Mouse (Mus musculus): Measurements from ENCODE around the gene Hs3st1. TPM values are rescaled to one million over a fixed set of nuclear protein-coding genes. Genes with fewer than 3 reads are reported as not detected.

Hs3st1 gene
- polyA plus RNA-seq, 2 experiments: 16.5 to 17.9 TPM

DNA sequence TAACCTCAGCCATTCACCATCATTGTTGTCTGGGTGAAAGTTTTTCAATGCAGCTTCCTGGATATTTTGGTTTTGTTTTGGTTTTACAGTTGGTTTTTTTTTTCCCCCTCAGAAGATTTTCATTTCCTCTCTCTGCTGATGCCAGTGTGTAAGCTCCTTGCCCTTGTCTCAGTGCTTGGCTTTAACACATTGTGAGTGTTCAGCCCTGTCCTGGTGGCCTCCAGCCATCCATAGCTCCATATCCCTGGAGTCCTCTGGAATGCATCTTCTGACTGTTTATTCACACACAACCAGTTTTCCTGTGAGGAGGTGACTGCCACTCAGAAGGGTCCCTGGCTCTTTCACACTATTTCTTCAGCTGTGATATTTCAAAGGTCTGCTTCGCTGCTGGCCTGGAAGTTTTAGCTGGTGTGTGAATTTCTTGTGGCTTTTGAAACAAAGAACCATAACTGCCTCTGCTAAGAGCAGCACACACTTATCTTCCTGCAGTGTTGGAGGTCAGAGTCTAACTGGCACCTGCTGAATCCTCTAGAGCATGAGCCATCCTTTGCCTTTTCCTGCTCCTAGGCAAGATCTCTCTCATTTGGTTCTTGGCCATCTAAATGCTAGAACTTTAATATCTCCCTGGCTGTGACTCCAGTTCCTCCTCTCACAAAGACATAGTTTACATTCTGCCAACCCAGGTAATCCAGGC is 21.4 kb downstream of the Hs3st1 start:
- H3K4me1 ChIP-seq (ENCODE audit: control insufficient read depth, insufficient read depth, low read length): no peaks in the 10 kb centered on the region
- ATAC-seq (ENCODE audit: low FRiP score, low read depth) (no peak), DNase-seq (ENCODE audit: low spot score) (no peak)
- no peak overlapping the region for H3K27ac ChIP-seq (replicated peaks; ENCODE audit: low read depth, low read length)
- H3K9ac ChIP-seq (ENCODE audit: low read depth, low read length, severe bottlenecking): no peak overlapping the region
- TF ChIP-seq POLR2A (IDR thresholded peaks at IDR 0.05; ENCODE audit: borderline replicate concordance, extremely low read depth, insufficient read depth, insufficient read length): no peak
- no peaks in the 10 kb centered on the region for H3K27me3 ChIP-seq (ENCODE audit: control insufficient read depth, insufficient read depth, low read length)
- H3K4me2 ChIP-seq (replicated peaks; ENCODE audit: low read depth, low read length, severe bottlenecking): no peak overlapping the region
- no peaks in the 10 kb centered on the region for H3K9me3 ChIP-seq (ENCODE audit: control insufficient read depth, low read length)
- WGBS: 67% methylated on average over 1 of the region's 1 CpGs
- H3K4me3 ChIP-seq (replicated peaks; ENCODE audit: low read length): no peak overlapping the region
- H3K36me3 ChIP-seq (ENCODE audit: control insufficient read depth, insufficient read depth, low read length): no peaks in the 10 kb centered on the region

DNA sequence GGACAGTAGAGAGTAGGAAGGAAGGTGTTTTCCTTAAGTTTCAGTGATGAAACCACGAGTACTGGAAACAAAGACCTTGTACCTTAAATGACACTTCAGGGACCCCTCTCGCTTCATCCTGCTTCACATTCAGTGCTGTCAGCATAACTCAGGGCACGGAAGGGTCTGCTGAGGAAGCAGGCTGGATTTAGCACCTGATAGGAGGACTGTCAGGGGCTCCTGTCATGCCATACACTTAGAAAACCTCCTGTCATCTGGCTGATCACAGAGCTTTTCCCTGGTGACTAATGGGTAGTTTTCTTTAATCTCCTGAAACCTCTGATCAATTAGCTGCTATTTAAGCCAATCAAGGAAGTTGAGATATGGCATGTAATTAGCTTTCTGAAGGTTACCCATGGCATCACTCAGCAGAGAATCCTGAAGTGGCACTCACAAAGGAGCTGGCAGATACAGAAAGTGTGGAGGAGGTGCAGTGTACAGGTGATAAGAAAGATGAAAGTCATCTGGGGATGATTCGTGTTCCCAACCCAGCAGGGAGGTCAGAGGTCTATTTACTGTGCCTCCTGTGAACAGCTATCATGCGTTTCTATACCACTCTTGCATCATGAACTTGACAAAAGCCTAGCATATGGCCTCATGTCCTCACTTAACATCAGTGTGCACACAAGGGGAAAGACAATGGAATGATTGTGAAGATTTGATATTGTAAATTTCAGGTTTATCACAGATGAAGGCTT is 22.1 kb downstream of the Hs3st1 start:
- H3K9ac ChIP-seq (ENCODE audit: low read depth, low read length, severe bottlenecking): no peak overlapping the region
- no peak for DNase-seq (ENCODE audit: low spot score)
- H3K36me3 ChIP-seq (ENCODE audit: control insufficient read depth, insufficient read depth, low read length): no peaks in the 10 kb centered on the region
- H3K4me1 ChIP-seq (ENCODE audit: control insufficient read depth, insufficient read depth, low read length): no peaks in the 10 kb centered on the region
- no peak overlapping the region for H3K4me2 ChIP-seq (replicated peaks; ENCODE audit: low read depth, low read length, severe bottlenecking)
- no peak overlapping the region for H3K27ac ChIP-seq (replicated peaks; ENCODE audit: low read depth, low read length)
- H3K27me3 ChIP-seq (ENCODE audit: control insufficient read depth, insufficient read depth, low read length): no peaks in the 10 kb centered on the region
- 22% methylated on average over 5 of the region's 5 CpGs for WGBS
- no peak overlapping the region for H3K4me3 ChIP-seq (replicated peaks; ENCODE audit: low read length)
- no peak for ATAC-seq (ENCODE audit: low FRiP score, low read depth)
- no peaks in the 10 kb centered on the region for H3K9me3 ChIP-seq (ENCODE audit: control insufficient read depth, low read length)
- TF ChIP-seq POLR2A (IDR thresholded peaks at IDR 0.05; ENCODE audit: borderline replicate concordance, extremely low read depth, insufficient read depth, insufficient read length): no peak

DNA sequence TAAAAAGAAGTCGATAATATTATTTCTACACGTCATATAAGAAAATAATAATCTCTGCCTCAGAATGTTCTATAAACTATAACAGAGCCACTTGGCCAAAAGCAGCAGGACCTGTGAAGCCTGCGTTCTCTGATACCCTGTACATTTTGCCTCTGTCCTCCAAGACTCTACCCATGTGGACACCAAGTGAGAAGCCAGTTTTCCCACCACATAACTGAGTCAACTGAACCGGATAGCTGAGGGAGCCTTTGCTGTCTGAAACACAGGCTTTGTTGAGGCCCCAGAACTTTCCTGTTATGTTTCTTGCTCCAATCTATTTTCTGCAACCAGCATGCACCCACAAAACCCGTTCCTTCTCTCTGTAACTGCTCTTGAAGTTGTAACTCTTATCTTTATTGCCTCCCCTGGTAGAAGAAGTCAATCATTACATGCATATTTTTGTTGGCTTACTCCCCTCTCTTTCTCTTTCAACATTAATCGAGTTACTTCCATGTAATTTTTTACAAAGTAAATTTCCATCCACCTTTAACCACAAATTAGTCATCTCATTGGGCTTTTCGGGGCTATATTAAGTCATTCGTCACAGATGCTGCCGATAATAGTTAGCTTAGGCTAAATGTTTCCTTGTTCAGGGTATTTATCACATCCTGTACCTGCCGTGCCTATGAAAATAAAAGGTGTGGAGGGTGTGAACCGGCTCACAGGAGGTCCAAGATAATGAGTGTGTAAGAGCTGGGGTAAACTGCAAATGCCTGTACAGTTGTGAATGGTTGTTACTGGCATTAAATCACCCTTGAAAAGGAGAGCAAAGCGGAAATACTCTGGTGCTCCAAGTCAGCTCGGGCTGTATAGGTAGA is 39.4 kb downstream of the Hs3st1 start:
- WGBS: 36% methylated on average over 13 of the region's 13 CpGs
- no peak for ATAC-seq (ENCODE audit: low FRiP score, low read depth)
- no peak for DNase-seq (ENCODE audit: low spot score)

DNA sequence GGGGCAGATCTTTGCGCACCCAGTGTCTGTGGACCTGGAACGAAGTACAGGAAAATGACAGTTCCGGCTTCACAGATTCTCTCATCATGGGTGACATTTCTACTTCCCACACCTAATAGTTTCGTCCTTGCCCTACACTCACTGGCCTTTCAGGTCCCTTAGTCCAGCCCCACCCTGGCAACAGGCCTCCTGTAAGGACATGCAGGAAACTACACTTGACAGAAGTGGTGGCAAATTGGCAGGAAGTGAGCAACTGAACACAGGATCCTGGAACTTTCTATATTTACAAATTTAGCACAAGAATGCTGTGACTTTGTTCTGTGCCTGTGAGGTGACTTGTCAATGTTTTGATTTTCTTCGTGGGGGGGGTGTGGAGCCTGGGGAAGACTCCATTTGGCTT is 40.1 kb downstream of the Hs3st1 start:
- no peaks in the 10 kb centered on the region for H3K36me3 ChIP-seq (ENCODE audit: control insufficient read depth, insufficient read depth, low read length)
- no peak overlapping the region for H3K27ac ChIP-seq (replicated peaks; ENCODE audit: low read depth, low read length)
- 80% methylated on average over 5 of the region's 5 CpGs for WGBS
- H3K27me3 ChIP-seq (ENCODE audit: control insufficient read depth, insufficient read depth, low read length): no peaks in the 10 kb centered on the region
- H3K4me1 ChIP-seq (ENCODE audit: control insufficient read depth, insufficient read depth, low read length): peaks cover 10% of the 10 kb centered on the region; the same call in 1 of the 2 replicates
- TF ChIP-seq POLR2A (IDR thresholded peaks at IDR 0.05; ENCODE audit: borderline replicate concordance, extremely low read depth, insufficient read depth, insufficient read length): no peak
- DNase-seq (ENCODE audit: low spot score) (no peak), ATAC-seq (ENCODE audit: low FRiP score, low read depth) (no peak)
- H3K4me3 ChIP-seq (replicated peaks; ENCODE audit: low read length): no peak overlapping the region
- no peaks in the 10 kb centered on the region for H3K9me3 ChIP-seq (ENCODE audit: control insufficient read depth, low read length)
- H3K9ac ChIP-seq (ENCODE audit: low read depth, low read length, severe bottlenecking): no peak overlapping the region
- no peak overlapping the region for H3K4me2 ChIP-seq (replicated peaks; ENCODE audit: low read depth, low read length, severe bottlenecking)

More for the DNA sequence above, 39.4 kb downstream of the Hs3st1 start:
- Histone ChIP-seq H3K9ac (ENCODE audit: low read depth, low read length, severe bottlenecking) (no peak overlapping the region), H3K9me3 (ENCODE audit: control insufficient read depth, low read length) (no peaks in the 10 kb centered on the region), H3K4me1 (ENCODE audit: control insufficient read depth, insufficient read depth, low read length) (peaks cover 10% of the 10 kb centered on the region; the same call in 1 of the 2 replicates), H3K36me3 (ENCODE audit: control insufficient read depth, insufficient read depth, low read length) (no peaks in the 10 kb centered on the region), H3K27ac (replicated peaks; ENCODE audit: low read depth, low read length) (no peak overlapping the region), H3K4me3 (replicated peaks; ENCODE audit: low read length) (no peak overlapping the region), H3K4me2 (replicated peaks; ENCODE audit: low read depth, low read length, severe bottlenecking) (no peak overlapping the region), H3K27me3 (ENCODE audit: control insufficient read depth, insufficient read depth, low read length) (no peaks in the 10 kb centered on the region)
- no peak for TF ChIP-seq POLR2A (IDR thresholded peaks at IDR 0.05; ENCODE audit: borderline replicate concordance, extremely low read depth, insufficient read depth, insufficient read length)

DNA sequence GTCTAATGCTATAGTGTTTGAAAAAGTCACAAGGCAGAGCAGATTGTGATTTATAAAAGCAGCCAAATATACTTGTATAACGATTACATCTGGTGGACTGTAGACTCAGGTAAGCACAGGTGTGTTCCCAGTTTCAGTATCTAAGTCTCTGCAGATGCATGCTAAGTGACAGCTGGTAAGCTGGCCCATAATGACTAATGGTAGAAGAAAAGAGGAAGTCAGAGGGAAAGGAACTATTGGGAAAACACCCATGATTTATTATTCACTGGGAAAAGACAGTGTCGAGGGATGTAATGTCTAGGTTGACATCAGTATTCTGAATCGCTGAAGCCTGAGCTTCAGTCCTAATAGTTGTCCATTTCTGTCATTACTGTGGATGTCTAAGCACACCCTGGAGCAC is 49.7 kb downstream of the Hs3st1 start:
- no peaks in the 10 kb centered on the region for H3K4me1 ChIP-seq (ENCODE audit: control insufficient read depth, insufficient read depth, low read length)

More for the DNA sequence above, 49.7 kb downstream of the Hs3st1 start:
- H3K36me3 ChIP-seq (ENCODE audit: control insufficient read depth, insufficient read depth, low read length): no peaks in the 10 kb centered on the region
- no peak for TF ChIP-seq POLR2A (IDR thresholded peaks at IDR 0.05; ENCODE audit: borderline replicate concordance, extremely low read depth, insufficient read depth, insufficient read length)
- WGBS: 79% methylated on average over 3 of the region's 3 CpGs
- no peaks in the 10 kb centered on the region for H3K27me3 ChIP-seq (ENCODE audit: control insufficient read depth, insufficient read depth, low read length)
- no peak overlapping the region for H3K9ac ChIP-seq (ENCODE audit: low read depth, low read length, severe bottlenecking)
- H3K4me3 ChIP-seq (replicated peaks; ENCODE audit: low read length): no peak overlapping the region
- ATAC-seq (ENCODE audit: low FRiP score, low read depth) (no peak), DNase-seq (ENCODE audit: low spot score) (no peak)
- H3K4me2 ChIP-seq (replicated peaks; ENCODE audit: low read depth, low read length, severe bottlenecking): no peak overlapping the region
- no peak overlapping the region for H3K27ac ChIP-seq (replicated peaks; ENCODE audit: low read depth, low read length)
- H3K9me3 ChIP-seq (ENCODE audit: control insufficient read depth, low read length): no peaks in the 10 kb centered on the region
